Mouse (Mus musculus): ENCODE data around the gene Atp1b1. TPM values are rescaled to one million over a fixed set of nuclear protein-coding genes. Genes with fewer than 3 reads are reported as not detected.

The Atp1b1 gene
- total and polyA plus RNA-seq, 2 experiments from 2014 or later = 175 to 308 TPM

- H3K4me2 ChIP-seq (ENCODE audit: low read depth, low read length) = no peak overlapping the region
- H3K4me1 ChIP-seq (ENCODE audit: control insufficient read depth, insufficient read depth) = peaks cover 6% of the 10 kb centered on the region; the same call in 1 of the 2 replicates
- H3K27ac ChIP-seq (ENCODE audit: low read depth) = no peak overlapping the region
- WGBS = 50% methylated on average over 7 of the region's 7 CpGs
- ATAC-seq (ENCODE audit: insufficient read depth, low read depth) = no peak
- H3K36me3 ChIP-seq (replicated peaks; ENCODE audit: control insufficient read depth, insufficient read depth, low read length) = no peaks in the 10 kb centered on the region
- DNase-seq (ENCODE audit: low spot score) = no peak
- no peaks in the 10 kb centered on the region for H3K9me3 ChIP-seq (replicated peaks; ENCODE audit: control insufficient read depth, low read length)
- H3K9ac ChIP-seq (replicated peaks; ENCODE audit: low read depth, low read length) = no peak overlapping the region
- H3K4me3 ChIP-seq (ENCODE audit: low read depth, low read length) = no peak overlapping the region
- no peak for TF ChIP-seq CTCF (IDR thresholded peaks at IDR 0.05; ENCODE audit: low read depth)
- TF ChIP-seq EP300 (IDR thresholded peaks at IDR 0.05; ENCODE audit: low read depth) = no peak
- H3K27me3 ChIP-seq (ENCODE audit: control insufficient read depth, insufficient read depth, low read length) = no peaks in the 10 kb centered on the region
These were observed 31.9 kb downstream of the Atp1b1 start for GRCm38 (mm10) chr1:164426227-164426626.

DNA sequence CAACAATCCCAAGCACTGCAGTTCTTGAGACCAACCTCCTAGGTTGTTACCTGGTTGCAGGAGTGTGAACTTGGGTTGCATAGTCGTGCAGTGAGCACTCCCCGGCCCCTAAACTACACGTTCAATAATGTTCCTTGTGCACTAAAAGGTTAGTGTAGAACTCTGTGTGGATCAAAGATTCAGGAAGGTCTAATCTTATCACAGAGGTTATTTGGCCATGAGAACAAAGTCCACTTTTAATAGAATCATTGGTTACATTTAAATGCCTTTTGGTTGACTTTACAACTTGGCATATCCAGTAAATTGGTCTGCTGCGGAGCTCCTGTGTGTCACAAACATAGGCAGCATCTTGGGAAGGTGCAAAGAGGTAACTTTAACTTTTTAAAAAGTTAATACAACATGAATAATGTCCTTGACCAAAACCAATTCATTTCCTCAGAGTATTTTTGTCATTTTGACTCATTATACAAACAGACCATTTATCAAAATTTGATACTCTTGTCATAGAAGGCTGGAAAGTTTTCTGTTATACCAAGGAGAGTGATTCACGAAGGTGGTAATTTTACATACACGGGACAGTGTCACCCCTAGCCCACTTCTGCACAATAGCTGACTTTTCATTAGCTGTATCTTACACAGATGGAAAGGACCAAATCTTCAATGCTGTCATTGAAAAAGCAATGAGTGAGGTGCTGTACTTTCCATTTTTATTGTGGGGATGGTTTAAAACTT is 37.4 kb downstream of the Atp1b1 start:
- Histone ChIP-seq H3K9me3 (replicated peaks; ENCODE audit: control insufficient read depth, low read length) (no peaks in the 10 kb centered on the region), H3K4me1 (ENCODE audit: control insufficient read depth, insufficient read depth) (no peaks in the 10 kb centered on the region), H3K27me3 (ENCODE audit: control insufficient read depth, insufficient read depth, low read length) (no peaks in the 10 kb centered on the region), H3K9ac (replicated peaks; ENCODE audit: low read depth, low read length) (no peak overlapping the region), H3K4me3 (ENCODE audit: low read depth, low read length) (no peak overlapping the region), H3K4me2 (ENCODE audit: low read depth, low read length) (no peak overlapping the region), H3K36me3 (replicated peaks; ENCODE audit: control insufficient read depth, insufficient read depth, low read length) (no peaks in the 10 kb centered on the region), H3K27ac (ENCODE audit: low read depth) (no peak overlapping the region)
- WGBS = 71% methylated on average over 6 of the region's 6 CpGs
- TF ChIP-seq EP300 (IDR thresholded peaks at IDR 0.05; ENCODE audit: low read depth) = no peak
- TF ChIP-seq CTCF (IDR thresholded peaks at IDR 0.05; ENCODE audit: low read depth) = no peak
- DNase-seq (ENCODE audit: low spot score) (no peak), ATAC-seq (ENCODE audit: insufficient read depth, low read depth) (no peak)

GRCm38 (mm10) chr1:164419401-164419800 is 38.8 kb downstream of the Atp1b1 start:
- Histone ChIP-seq H3K4me2 (ENCODE audit: low read depth, low read length) (no peak overlapping the region), H3K9ac (replicated peaks; ENCODE audit: low read depth, low read length) (no peak overlapping the region), H3K4me3 (ENCODE audit: low read depth, low read length) (no peak overlapping the region), H3K36me3 (replicated peaks; ENCODE audit: control insufficient read depth, insufficient read depth, low read length) (no peaks in the 10 kb centered on the region), H3K9me3 (replicated peaks; ENCODE audit: control insufficient read depth, low read length) (no peaks in the 10 kb centered on the region), H3K27me3 (ENCODE audit: control insufficient read depth, insufficient read depth, low read length) (no peaks in the 10 kb centered on the region), H3K4me1 (ENCODE audit: control insufficient read depth, insufficient read depth) (no peaks in the 10 kb centered on the region), H3K27ac (ENCODE audit: low read depth) (no peak overlapping the region)
- no peak for ATAC-seq (ENCODE audit: insufficient read depth, low read depth)
- TF ChIP-seq CTCF (IDR thresholded peaks at IDR 0.05; ENCODE audit: low read depth) (no peak), EP300 (IDR thresholded peaks at IDR 0.05; ENCODE audit: low read depth) (no peak)
- 79% methylated on average over 8 of the region's 8 CpGs for WGBS
- DNase-seq (ENCODE audit: low spot score) = no peak

GRCm38 (mm10) chr1:164418320-164418719 is 39.8 kb downstream of the Atp1b1 start:
- 89% methylated on average over 10 of the region's 10 CpGs for WGBS
- no peak overlapping the region for H3K9ac ChIP-seq (replicated peaks; ENCODE audit: low read depth, low read length)
- H3K4me2 ChIP-seq (ENCODE audit: low read depth, low read length) = no peak overlapping the region
- H3K36me3 ChIP-seq (replicated peaks; ENCODE audit: control insufficient read depth, insufficient read depth, low read length) = no peaks in the 10 kb centered on the region
- no peaks in the 10 kb centered on the region for H3K27me3 ChIP-seq (ENCODE audit: control insufficient read depth, insufficient read depth, low read length)
- no peak for DNase-seq (ENCODE audit: low spot score)
- no peaks in the 10 kb centered on the region for H3K9me3 ChIP-seq (replicated peaks; ENCODE audit: control insufficient read depth, low read length)
- no peak for TF ChIP-seq CTCF (IDR thresholded peaks at IDR 0.05; ENCODE audit: low read depth)
- TF ChIP-seq EP300 (IDR thresholded peaks at IDR 0.05; ENCODE audit: low read depth) = no peak
- no peak overlapping the region for H3K27ac ChIP-seq (ENCODE audit: low read depth)
- no peak for ATAC-seq (ENCODE audit: insufficient read depth, low read depth)
- no peak overlapping the region for H3K4me3 ChIP-seq (ENCODE audit: low read depth, low read length)
- no peaks in the 10 kb centered on the region for H3K4me1 ChIP-seq (ENCODE audit: control insufficient read depth, insufficient read depth)

DNA sequence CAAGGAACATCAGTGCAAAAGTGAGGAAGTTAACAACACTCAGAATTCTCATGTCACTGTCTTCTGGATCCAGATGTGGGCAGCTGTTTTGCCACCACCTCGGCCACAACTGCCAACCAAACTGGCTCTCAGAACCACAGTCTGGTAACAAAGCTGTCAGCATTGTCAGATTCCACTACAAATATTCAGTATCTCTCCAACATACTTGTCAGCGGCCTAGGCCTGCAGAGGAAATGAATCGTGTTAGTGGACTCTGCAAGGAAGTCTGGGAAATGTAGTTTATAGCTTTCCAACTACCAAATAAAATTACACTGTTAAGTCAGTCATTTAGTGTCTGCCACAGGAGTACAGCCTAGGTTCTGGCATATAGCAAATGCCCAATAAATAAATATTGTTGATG is 40.6 kb downstream of the Atp1b1 start:
- peak overlapping the region; percentile 43; the same call in 1 of the 2 replicates for H3K27ac ChIP-seq (ENCODE audit: low read depth)
- no peaks in the 10 kb centered on the region for H3K9me3 ChIP-seq (replicated peaks; ENCODE audit: control insufficient read depth, low read length)

More for the DNA sequence above, 40.6 kb downstream of the Atp1b1 start:
- H3K27me3 ChIP-seq (ENCODE audit: control insufficient read depth, insufficient read depth, low read length) = no peaks in the 10 kb centered on the region
- ATAC-seq (ENCODE audit: insufficient read depth, low read depth) (no peak), DNase-seq (ENCODE audit: low spot score) (no peak)
- H3K36me3 ChIP-seq (replicated peaks; ENCODE audit: control insufficient read depth, insufficient read depth, low read length) = no peaks in the 10 kb centered on the region
- no peak overlapping the region for H3K4me2 ChIP-seq (ENCODE audit: low read depth, low read length)
- no peak for TF ChIP-seq EP300 (IDR thresholded peaks at IDR 0.05; ENCODE audit: low read depth)
- TF ChIP-seq CTCF (IDR thresholded peaks at IDR 0.05; ENCODE audit: low read depth) = no peak
- H3K4me3 ChIP-seq (ENCODE audit: low read depth, low read length) = no peak overlapping the region
- H3K4me1 ChIP-seq (ENCODE audit: control insufficient read depth, insufficient read depth) = no peaks in the 10 kb centered on the region
- H3K9ac ChIP-seq (replicated peaks; ENCODE audit: low read depth, low read length) = no peak overlapping the region
- WGBS = 30% methylated on average over 3 of the region's 3 CpGs
